Mouse (Mus musculus): ENCODE results near the gene Map3k20. TPM values are rescaled to one million over a fixed set of nuclear protein-coding genes. Genes with fewer than 3 reads are reported as not detected.

Gene Map3k20
- total and polyA plus RNA-seq, 2 experiments from 2014 or later: 3.5 to 6.0 TPM

DNA sequence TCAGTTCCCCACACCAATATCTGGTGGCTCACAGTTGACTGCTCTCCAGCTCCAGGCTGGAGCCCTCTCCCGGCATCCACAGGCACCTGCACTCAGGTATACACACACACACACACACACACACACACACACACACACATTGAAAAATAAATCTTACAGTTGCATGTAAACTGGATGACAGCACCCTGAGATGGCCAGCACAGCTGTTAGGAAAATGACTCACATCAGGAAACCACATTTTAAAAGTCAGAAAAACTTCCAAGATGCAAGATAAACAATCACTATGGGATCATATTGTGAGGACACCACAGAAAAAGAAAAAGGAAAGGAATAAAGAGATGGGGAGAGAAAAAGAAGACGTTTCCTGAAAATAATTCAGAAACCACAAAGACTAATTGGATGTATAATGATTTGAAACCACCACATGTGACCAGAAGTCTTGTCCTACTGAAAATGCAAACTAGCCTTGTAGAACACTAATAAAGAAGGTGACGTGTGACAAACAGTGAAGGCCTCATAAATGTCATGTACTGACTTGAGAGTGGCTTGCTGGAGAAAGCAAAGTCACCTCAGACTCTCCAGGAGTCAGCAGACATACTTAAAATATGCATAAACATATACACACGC is 7.1 kb upstream of the Map3k20 start:
- no peaks in the 10 kb centered on the region for H3K36me3 ChIP-seq (ENCODE audit: insufficient read depth, low read length)
- H3K9me3 ChIP-seq (ENCODE audit: low read length): no peaks in the 10 kb centered on the region
- H3K4me2 ChIP-seq (ENCODE audit: low read depth, low read length): no peak overlapping the region
- H3K4me3 ChIP-seq (ENCODE audit: low read length): no peak overlapping the region
- no peak for ATAC-seq
- TF ChIP-seq CTCF (IDR thresholded peaks at IDR 0.05; ENCODE audit: low read depth): no peak
- H3K4me1 ChIP-seq (ENCODE audit: insufficient read depth, low read length): no peaks in the 10 kb centered on the region
- DNase-seq (ENCODE audit: low spot score): no peak
- no peaks in the 10 kb centered on the region for H3K27me3 ChIP-seq (ENCODE audit: insufficient read depth, low read length)
- H3K27ac ChIP-seq: no peak overlapping the region
- WGBS: 75% methylated on average over 4 of the region's 4 CpGs
- H3K9ac ChIP-seq (replicated peaks; ENCODE audit: low read length): no peak overlapping the region

DNA sequence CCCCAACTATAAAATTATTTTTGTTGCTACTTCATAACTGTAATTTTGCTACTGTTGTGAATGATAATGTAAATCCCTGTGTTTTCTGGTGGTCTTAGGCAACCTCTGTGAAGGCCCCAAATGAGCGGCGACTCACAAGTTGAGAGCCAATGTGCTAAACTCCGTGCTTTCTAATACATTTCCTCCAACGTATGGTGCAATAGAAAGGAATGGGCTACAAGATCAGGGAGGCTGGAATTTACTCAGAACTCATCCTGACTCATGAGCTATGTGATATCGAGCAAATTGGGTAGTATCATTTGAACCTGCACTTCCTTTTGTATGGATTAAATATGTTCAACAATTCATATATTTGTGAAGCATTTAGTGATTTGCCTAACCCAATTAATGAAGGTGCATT is 4.9 kb upstream of the Map3k20 start:
- ATAC-seq: no peak
- Histone ChIP-seq H3K36me3 (ENCODE audit: insufficient read depth, low read length) (no peaks in the 10 kb centered on the region), H3K9ac (replicated peaks; ENCODE audit: low read length) (no peak overlapping the region), H3K9me3 (ENCODE audit: low read length) (no peaks in the 10 kb centered on the region), H3K4me2 (ENCODE audit: low read depth, low read length) (no peak overlapping the region), H3K4me3 (ENCODE audit: low read length) (no peak overlapping the region), H3K27ac (no peak overlapping the region), H3K27me3 (ENCODE audit: insufficient read depth, low read length) (no peaks in the 10 kb centered on the region), H3K4me1 (ENCODE audit: insufficient read depth, low read length) (no peaks in the 10 kb centered on the region)
- TF ChIP-seq CTCF (IDR thresholded peaks at IDR 0.05; ENCODE audit: low read depth): no peak
- no peak for DNase-seq (ENCODE audit: low spot score)
- WGBS: 92% methylated on average over 5 of the region's 5 CpGs

DNA sequence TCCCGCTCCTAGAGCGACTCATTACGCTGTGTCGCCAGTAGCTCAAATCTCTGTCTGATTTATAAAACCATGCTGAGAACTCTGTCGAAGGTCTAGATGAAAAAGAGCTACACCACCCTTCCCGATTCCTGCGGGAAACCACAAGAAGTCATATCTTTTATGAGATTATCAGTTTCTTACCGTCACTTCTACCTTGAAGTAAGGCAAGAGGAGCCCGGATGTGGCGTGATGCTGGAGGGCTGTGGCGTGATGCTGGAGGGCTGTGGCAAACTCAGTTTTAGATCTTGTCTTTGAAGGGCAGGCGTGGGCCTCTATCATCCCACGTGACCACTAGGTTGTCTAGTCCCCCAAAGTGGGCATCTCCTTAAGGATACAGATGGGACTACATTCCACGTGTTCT is 3.5 kb upstream of the Map3k20 start:
- no peak overlapping the region for H3K4me3 ChIP-seq (ENCODE audit: low read length)
- DNase-seq (ENCODE audit: low spot score) (no peak), ATAC-seq (no peak)
- no peak overlapping the region for H3K9ac ChIP-seq (replicated peaks; ENCODE audit: low read length)
- no peaks in the 10 kb centered on the region for H3K9me3 ChIP-seq (ENCODE audit: low read length)
- H3K4me1 ChIP-seq (ENCODE audit: insufficient read depth, low read length): no peaks in the 10 kb centered on the region
- TF ChIP-seq CTCF (IDR thresholded peaks at IDR 0.05; ENCODE audit: low read depth): no peak
- no peaks in the 10 kb centered on the region for H3K36me3 ChIP-seq (ENCODE audit: insufficient read depth, low read length)
- no peak overlapping the region for H3K27ac ChIP-seq
- H3K27me3 ChIP-seq (ENCODE audit: insufficient read depth, low read length): no peaks in the 10 kb centered on the region
- WGBS: 94% methylated on average over 14 of the region's 14 CpGs
- H3K4me2 ChIP-seq (ENCODE audit: low read depth, low read length): no peak overlapping the region

DNA sequence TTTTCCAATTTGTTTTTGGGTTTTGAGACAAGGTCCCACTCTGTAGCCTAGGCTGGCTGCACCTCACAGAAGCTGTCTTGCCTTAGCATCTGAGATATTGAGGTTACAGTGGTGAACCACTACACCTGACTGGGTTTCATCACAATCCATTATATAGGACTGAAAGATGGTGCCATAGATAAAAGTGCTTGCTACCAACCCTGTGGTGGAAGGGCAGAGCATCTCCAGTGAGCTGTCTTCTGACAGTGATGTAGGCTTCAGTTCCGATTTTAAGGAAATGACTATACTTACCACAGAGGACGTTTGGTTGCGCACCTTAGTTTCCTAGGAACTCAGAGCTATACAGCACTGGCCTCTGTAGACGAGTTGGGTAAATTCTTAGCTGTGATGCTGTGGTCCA is 2.7 kb upstream of the Map3k20 start:
- Histone ChIP-seq H3K4me2 (ENCODE audit: low read depth, low read length) (no peak overlapping the region), H3K4me3 (ENCODE audit: low read length) (no peak overlapping the region), H3K9ac (replicated peaks; ENCODE audit: low read length) (no peak overlapping the region), H3K9me3 (ENCODE audit: low read length) (no peaks in the 10 kb centered on the region), H3K27me3 (ENCODE audit: insufficient read depth, low read length) (no peaks in the 10 kb centered on the region), H3K4me1 (ENCODE audit: insufficient read depth, low read length) (no peaks in the 10 kb centered on the region), H3K36me3 (ENCODE audit: insufficient read depth, low read length) (no peaks in the 10 kb centered on the region), H3K27ac (no peak overlapping the region)
- DNase-seq (ENCODE audit: low spot score) (no peak), ATAC-seq (no peak)
- WGBS: 87% methylated on average over 4 of the region's 4 CpGs
- TF ChIP-seq CTCF (IDR thresholded peaks at IDR 0.05; ENCODE audit: low read depth): no peak

- WGBS: 73% methylated on average over 7 of the region's 7 CpGs
Measured at GRCm38 (mm10) chr2:72284689-72285088, 748 bp upstream of the Map3k20 start.

DNA sequence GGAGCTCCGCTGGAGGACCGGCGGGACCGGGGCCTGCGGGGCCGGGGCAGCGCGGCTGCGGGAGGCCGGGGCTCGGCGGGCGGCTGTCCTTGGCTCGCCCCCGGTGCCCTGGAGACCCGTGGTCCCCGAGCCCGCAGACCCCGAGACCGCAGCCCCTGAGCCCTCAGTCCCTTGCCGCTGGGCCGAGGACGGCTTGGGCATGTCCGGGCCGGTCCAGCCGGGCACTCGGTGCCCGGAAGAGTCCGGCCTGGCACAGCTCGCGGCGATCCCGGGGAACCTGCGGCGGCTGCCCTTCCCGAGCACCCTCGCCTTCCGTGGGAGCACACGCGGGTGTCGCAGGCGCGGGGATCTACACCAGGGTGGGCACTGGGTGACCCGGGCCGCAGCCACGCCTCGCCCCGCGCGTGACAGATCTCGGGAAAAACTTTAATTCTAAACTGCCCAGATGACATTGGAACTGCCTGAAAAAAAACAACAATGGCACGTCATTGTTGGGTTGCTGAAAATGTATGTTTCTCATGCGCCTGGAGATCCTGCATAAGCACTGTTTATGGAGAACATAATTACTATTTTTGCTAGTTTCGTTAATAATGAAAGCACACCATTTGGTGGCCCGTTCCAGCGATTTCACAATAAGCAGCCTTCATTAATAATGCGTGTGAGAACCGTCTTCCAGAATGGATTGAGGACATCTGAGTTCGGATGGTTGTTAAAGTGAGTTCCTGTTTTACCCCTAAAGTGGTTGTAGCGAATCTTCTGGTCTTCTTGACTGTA is 638 bp downstream of the Map3k20 start:
- Histone ChIP-seq H3K4me2 (ENCODE audit: low read depth, low read length) (peak overlapping the region; percentile 95), H3K4me3 (ENCODE audit: low read length) (peak overlapping the region; percentile 81), H3K4me1 (ENCODE audit: insufficient read depth, low read length) (no peaks in the 10 kb centered on the region), H3K9me3 (ENCODE audit: low read length) (no peaks in the 10 kb centered on the region), H3K36me3 (ENCODE audit: insufficient read depth, low read length) (no peaks in the 10 kb centered on the region), H3K27ac (peak overlapping the region; percentile 45; the same call in 1 of the 2 replicates), H3K27me3 (ENCODE audit: insufficient read depth, low read length) (no peaks in the 10 kb centered on the region), H3K9ac (replicated peaks; ENCODE audit: low read length) (peak overlapping the region; percentile 84)
- no peak for TF ChIP-seq CTCF (IDR thresholded peaks at IDR 0.05; ENCODE audit: low read depth)
- peak; percentile 19 for DNase-seq (ENCODE audit: low spot score)
- WGBS: under 1% methylated on average over 54 of the region's 60 CpGs
- ATAC-seq: peak; percentile 74

More at GRCm38 (mm10) chr2:72284689-72285088, 748 bp upstream of the Map3k20 start:
- Histone ChIP-seq H3K27ac (no peak overlapping the region), H3K4me2 (ENCODE audit: low read depth, low read length) (no peak overlapping the region), H3K36me3 (ENCODE audit: insufficient read depth, low read length) (no peaks in the 10 kb centered on the region), H3K4me3 (ENCODE audit: low read length) (no peak overlapping the region), H3K9me3 (ENCODE audit: low read length) (no peaks in the 10 kb centered on the region), H3K27me3 (ENCODE audit: insufficient read depth, low read length) (no peaks in the 10 kb centered on the region), H3K4me1 (ENCODE audit: insufficient read depth, low read length) (no peaks in the 10 kb centered on the region), H3K9ac (replicated peaks; ENCODE audit: low read length) (no peak overlapping the region)
- DNase-seq (ENCODE audit: low spot score) (no peak), ATAC-seq (no peak)
- no peak for TF ChIP-seq CTCF (IDR thresholded peaks at IDR 0.05; ENCODE audit: low read depth)

- DNase-seq (ENCODE audit: low spot score): no peak
- no peaks in the 10 kb centered on the region for H3K27me3 ChIP-seq (ENCODE audit: insufficient read depth, low read length)
Measured at GRCm38 (mm10) chr2:72287142-72287541, 1.7 kb downstream of the Map3k20 start.

More at GRCm38 (mm10) chr2:72287142-72287541, 1.7 kb downstream of the Map3k20 start:
- Histone ChIP-seq H3K36me3 (ENCODE audit: insufficient read depth, low read length) (no peaks in the 10 kb centered on the region), H3K27ac (no peak overlapping the region), H3K9me3 (ENCODE audit: low read length) (no peaks in the 10 kb centered on the region), H3K4me3 (ENCODE audit: low read length) (no peak overlapping the region), H3K4me2 (ENCODE audit: low read depth, low read length) (no peak overlapping the region), H3K4me1 (ENCODE audit: insufficient read depth, low read length) (no peaks in the 10 kb centered on the region), H3K9ac (replicated peaks; ENCODE audit: low read length) (no peak overlapping the region)
- TF ChIP-seq CTCF (IDR thresholded peaks at IDR 0.05; ENCODE audit: low read depth): no peak
- 63% methylated on average over 4 of the region's 4 CpGs for WGBS
- ATAC-seq: no peak
